Mouse (Mus musculus) hindbrain, embryonic 11.5 days (tissue): ENCODE data around the gene Hsd17b13. TPM values are rescaled to one million over a fixed set of nuclear protein-coding genes. Genes with fewer than 3 reads are reported as not detected.

ENCODE experiments used
- ATAC-seq: fragments of 200-750 bp; cut with Nextera tagmentation; 2 replicates; pipeline ENCODE4 v1.8.0; 2017; ENCODE audit warnings: mild to moderate bottlenecking, moderate TSS enrichment, moderate library complexity; ENCODE audit not compliant: low FRiP score
- DNase-seq: peaks from one replicate; pipeline ENCODE4 v3.0.0-alpha.2; 2015; ENCODE audit warnings: low spot score
- H3K27ac ChIP-seq: fragments of 300-500 bp; sonication (generic); 2 replicates; pipeline ENCODE4 v1.5.1; 2014; ENCODE audit warnings: mild to moderate bottlenecking, low read depth, low read length
- H3K27me3 ChIP-seq: fragments of 300-500 bp; sonication (generic); 2 replicates; pipeline ENCODE4 v1.6.1; 2014; ENCODE audit warnings: mild to moderate bottlenecking, low read length, moderate library complexity, mixed read lengths; ENCODE audit not compliant: control insufficient read depth, insufficient read depth
- H3K36me3 ChIP-seq: fragments of 300-500 bp; sonication (generic); 2 replicates; pipeline ENCODE4 v1.6.1; 2014; ENCODE audit warnings: mild to moderate bottlenecking, low read length, moderate library complexity, mixed read lengths; ENCODE audit not compliant: control insufficient read depth, insufficient read depth
- H3K4me1 ChIP-seq: fragments of 300-500 bp; sonication (generic); replicated peaks from 2 replicates; pipeline ENCODE4 v1.6.1; 2014; ENCODE audit warnings: low read length, mixed read lengths; ENCODE audit not compliant: control insufficient read depth, insufficient read depth
- H3K4me2 ChIP-seq: fragments of 300-500 bp; sonication (generic); replicated peaks from 2 replicates; pipeline ENCODE4 v1.6.1; 2014; ENCODE audit warnings: mild to moderate bottlenecking, low read depth, low read length
- H3K4me3 ChIP-seq: fragments of 300-500 bp; sonication (generic); 2 replicates; pipeline ENCODE4 v1.5.1; 2014; ENCODE audit warnings: low read depth, low read length
- H3K9ac ChIP-seq: fragments of 300-500 bp; sonication (generic); 2 replicates; pipeline ENCODE4 v1.6.1; 2014; ENCODE audit warnings: low read depth, low read length
- H3K9me3 ChIP-seq: fragments of 300-500 bp; sonication (generic); 2 replicates; pipeline ENCODE4 v1.6.1; 2016; ENCODE audit warnings: low read length; ENCODE audit not compliant: control insufficient read depth
- WGBS: fragments of 180-500 bp; shearing (Covaris S2); extraction: QIAGEN DNeasy Blood & Tissue Kit; methylation state at CpG from one replicate; pipeline ENCODE4 v1.1.7; 2014; 5-methylcytosine and 5-hydroxymethylcytosine counted together
- polyA plus RNA-seq: library from polyadenylated mRNA; unstranded; fragments of >200 nt; fragmentation: Nextera tagmentation; extraction: Ambion mirVana; gene quantifications from 2 replicates; pipeline ENCODE4 v1.2.1, GENCODE M21; 2014

Hsd17b13 gene
- polyA plus RNA-seq, 1 experiment from 2014 or later: not detected

DNA sequence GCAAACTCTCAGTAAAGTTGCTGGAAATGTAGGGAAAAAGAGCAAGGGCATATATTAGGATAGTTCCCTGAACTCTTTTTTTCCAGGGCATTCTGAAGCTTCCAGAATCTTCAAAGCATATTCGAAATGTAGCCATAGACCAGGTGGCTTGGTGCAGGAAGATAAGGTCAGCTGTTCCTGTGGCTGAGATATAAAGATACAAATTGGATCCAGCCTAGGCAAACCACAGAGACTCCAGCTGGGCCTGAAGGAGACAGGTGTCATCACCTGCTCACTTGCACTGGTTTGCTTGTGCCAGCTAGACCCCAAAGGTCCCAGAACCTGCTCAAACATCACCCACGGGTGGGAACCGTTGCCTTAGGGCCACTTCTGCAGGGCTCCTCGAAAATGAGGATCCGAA, 65.7 kb downstream of the Hsd17b13 start:
- Histone ChIP-seq H3K36me3 (no peaks in the 10 kb centered on the region), H3K27me3 (no peaks in the 10 kb centered on the region), H3K9me3 (no peaks in the 10 kb centered on the region), H3K4me2 (no peak overlapping the region), H3K4me1 (no peaks in the 10 kb centered on the region), H3K27ac (no peak overlapping the region), H3K9ac (no peak overlapping the region), H3K4me3 (no peak overlapping the region)
- DNase-seq (no peak), ATAC-seq (peak; percentile 28; the same call in 1 of the 2 replicates)
- WGBS: 86% methylated on average over 5 of the region's 5 CpGs

GRCm38 (mm10) chr5:103910748-103911409, 66.3 kb downstream of the Hsd17b13 start, which contains the start of gene Klhl8:
TSS of gene Klhl8 (minus strand) at chr5:103911259.
- Histone ChIP-seq H3K4me3 (peak within 1 kb of the TSS; percentile 84), H3K9me3 (no peaks in the 10 kb centered on the region), H3K36me3 (no peaks in the 10 kb centered on the region), H3K9ac (peak within 1 kb of the TSS; percentile 87), H3K27me3 (no peaks in the 10 kb centered on the region), H3K4me1 (no peaks in the 10 kb centered on the region), H3K4me2 (peak within 1 kb of the TSS; percentile 89), H3K27ac (peak within 1 kb of the TSS; percentile 67; the same call in 1 of the 2 replicates)
- ATAC-seq (peak; percentile 98), DNase-seq (peak; percentile 94)
- under 1% methylated on average over 55 of the region's 86 CpGs for WGBS

DNA sequence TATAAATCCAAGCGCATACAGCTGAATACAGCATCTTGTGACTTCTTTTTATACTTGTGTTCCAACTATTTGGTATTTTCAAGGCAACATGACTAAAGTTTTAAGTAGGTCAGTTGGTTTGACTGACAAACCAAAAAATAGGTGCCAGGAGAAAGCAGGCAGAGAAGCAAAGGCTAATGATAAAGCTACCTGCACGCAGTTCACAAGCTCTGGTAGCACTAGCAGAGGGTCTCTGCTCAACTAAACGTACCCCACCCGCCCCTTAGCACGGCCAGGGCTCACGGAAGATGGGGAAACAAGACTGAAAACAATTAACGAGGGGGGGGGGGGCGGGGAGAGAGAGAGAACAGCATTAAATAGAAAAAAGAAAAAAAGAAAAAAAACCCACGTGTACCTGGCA, 67.1 kb downstream of the Hsd17b13 start:
- no peak for ATAC-seq
- no peak for DNase-seq
- H3K9me3 ChIP-seq: no peaks in the 10 kb centered on the region
- peak overlapping the region; percentile 84 for H3K4me3 ChIP-seq
- H3K27ac ChIP-seq: no peak overlapping the region
- no peaks in the 10 kb centered on the region for H3K4me1 ChIP-seq
- H3K27me3 ChIP-seq: no peaks in the 10 kb centered on the region
- peak overlapping the region; percentile 87; the same call in 1 of the 2 replicates for H3K9ac ChIP-seq
- 16% methylated on average over 8 of the region's 9 CpGs for WGBS
- no peaks in the 10 kb centered on the region for H3K36me3 ChIP-seq
- peak overlapping the region; percentile 89 for H3K4me2 ChIP-seq

GRCm38 (mm10) chr5:103909466-103909865, 67.7 kb downstream of the Hsd17b13 start:
- Histone ChIP-seq H3K4me2 (no peak overlapping the region), H3K27ac (no peak overlapping the region), H3K36me3 (no peaks in the 10 kb centered on the region), H3K9ac (no peak overlapping the region), H3K27me3 (no peaks in the 10 kb centered on the region), H3K9me3 (no peaks in the 10 kb centered on the region), H3K4me3 (no peak overlapping the region), H3K4me1 (no peaks in the 10 kb centered on the region)
- DNase-seq: no peak
- no peak for ATAC-seq
- 75% methylated on average over 3 of the region's 3 CpGs for WGBS

- Histone ChIP-seq H3K27ac (no peak overlapping the region), H3K4me3 (no peak overlapping the region), H3K9me3 (no peaks in the 10 kb centered on the region), H3K9ac (no peak overlapping the region), H3K36me3 (no peaks in the 10 kb centered on the region), H3K4me2 (no peak overlapping the region), H3K4me1 (no peaks in the 10 kb centered on the region), H3K27me3 (no peaks in the 10 kb centered on the region)
- no peak for ATAC-seq
- DNase-seq: no peak
- 70% methylated on average over 7 of the region's 7 CpGs for WGBS
Measured at GRCm38 (mm10) chr5:103908851-103909250, 68.4 kb downstream of the Hsd17b13 start.

- WGBS: 87% methylated on average over 4 of the region's 4 CpGs
- no peak for ATAC-seq
- Histone ChIP-seq H3K9ac (no peak overlapping the region), H3K27me3 (no peaks in the 10 kb centered on the region), H3K4me3 (no peak overlapping the region), H3K27ac (no peak overlapping the region), H3K9me3 (no peaks in the 10 kb centered on the region), H3K4me2 (no peak overlapping the region), H3K36me3 (no peaks in the 10 kb centered on the region), H3K4me1 (no peaks in the 10 kb centered on the region)
- no peak for DNase-seq
Measured at GRCm38 (mm10) chr5:103907844-103908243, 69.4 kb downstream of the Hsd17b13 start.

GRCm38 (mm10) chr5:103906173-103906572, 71.0 kb downstream of the Hsd17b13 start:
- no peaks in the 10 kb centered on the region for H3K4me1 ChIP-seq
- H3K9me3 ChIP-seq: no peaks in the 10 kb centered on the region
- no peak for DNase-seq
- no peak overlapping the region for H3K27ac ChIP-seq
- H3K9ac ChIP-seq: no peak overlapping the region
- H3K27me3 ChIP-seq: no peaks in the 10 kb centered on the region
- ATAC-seq: no peak
- no peak overlapping the region for H3K4me3 ChIP-seq
- H3K4me2 ChIP-seq: no peak overlapping the region
- WGBS: 94% methylated on average over 6 of the region's 6 CpGs
- H3K36me3 ChIP-seq: no peaks in the 10 kb centered on the region

Other genes with a start within 250 kb of the Hsd17b13 start
- gene Klhl8, start 66.2 kb downstream of the Hsd17b13 start, polyA plus RNA-seq: 15.6 and 17.2 TPM in 2 replicates
- 1.3 and 1.5 TPM in 2 replicates for gene Hsd17b11, start 44.5 kb upstream of the Hsd17b13 start, polyA plus RNA-seq
- gene Nudt9, start 68.9 kb upstream of the Hsd17b13 start, polyA plus RNA-seq: 65.1 and 68.2 TPM in 2 replicates
- gene Gm17660, start 100.2 kb upstream of the Hsd17b13 start, polyA plus RNA-seq: not detected in 2 replicates
- gene Sparcl1, start 136.3 kb upstream of the Hsd17b13 start, polyA plus RNA-seq: 61.5 and 61.9 TPM in 2 replicates
- not detected in 2 replicates for gene Dspp, start 193.3 kb upstream of the Hsd17b13 start, polyA plus RNA-seq
- gene Dmp1, start 225.2 kb upstream of the Hsd17b13 start, polyA plus RNA-seq: 0.40 and 0.60 TPM in 2 replicates